Mouse (Mus musculus) liver, embryonic 14.5 days (tissue): ENCODE data around the gene Grip1. TPM values are rescaled to one million over a fixed set of nuclear protein-coding genes. Genes with fewer than 3 reads are reported as not detected.
"Not testable (repeated sequence)": the region's sequence is repeated elsewhere in the genome, so short reads cannot be mapped to it uniquely, and the experiment has no call there.

Experiments used
- ATAC-seq: fragments of 200-750 bp; cut with Nextera tagmentation; 2 replicates; pipeline ENCODE4 v1.8.0; 2017; ENCODE audit warnings: moderate number of reproducible peaks, mild to moderate bottlenecking, moderate library complexity; ENCODE audit not compliant: insufficient read depth
- DNase-seq, 3 experiments: peaks; one replicate each; pipeline ENCODE4 v3.0.0-alpha.2; 2012 to 2013; ENCODE audit warnings: low read depth in 3 of 3, low spot score in 3 of 3
- H3K27ac ChIP-seq: fragments of 300-500 bp; sonication (generic); 2 replicates; pipeline ENCODE4 v1.5.1; 2014; ENCODE audit warnings: moderate library complexity, mild to moderate bottlenecking, control low read depth, inconsistent platforms
- H3K27me3 ChIP-seq: fragments of 300-500 bp; sonication (generic); 2 replicates; pipeline ENCODE4 v1.6.1; 2014; ENCODE audit warnings: mild to moderate bottlenecking, low read length, moderate library complexity; ENCODE audit not compliant: control insufficient read depth, insufficient read depth
- H3K36me3 ChIP-seq: fragments of 300-500 bp; sonication (generic); replicated peaks from 2 replicates; pipeline ENCODE4 v1.6.1; 2014; ENCODE audit warnings: low read depth; ENCODE audit not compliant: control insufficient read depth, insufficient read depth
- H3K4me1 ChIP-seq, 2 experiments: fragments of 200-500 bp in 1 of 2; fragments of 300-500 bp in 1 of 2; sonication (generic) in 1 of 2; replicated peaks; 2 replicates each; pipeline ENCODE4 v1.6.1; 2012 to 2014; ENCODE audit warnings: antibody characterized with exemption in 1 of 2, inconsistent platforms in 1 of 2, low read length in 1 of 2; ENCODE audit not compliant: control insufficient read depth in 2 of 2, insufficient read depth in 2 of 2
- H3K4me2 ChIP-seq: fragments of 300-500 bp; sonication (generic); 2 replicates; pipeline ENCODE4 v1.6.1; 2014; ENCODE audit warnings: low read depth, mild to moderate bottlenecking, control low read depth, moderate library complexity
- H3K4me3 ChIP-seq, 2 experiments: fragments of 200-500 bp in 1 of 2; fragments of 300-500 bp in 1 of 2; sonication (generic) in 1 of 2; 2 replicates each; pipeline ENCODE4 v1.5.1; 2012 to 2014; ENCODE audit warnings: low read depth in 2 of 2, low read length in 2 of 2, mild to moderate bottlenecking in 2 of 2, control low read depth in 1 of 2, inconsistent platforms in 1 of 2, moderate library complexity in 1 of 2; ENCODE audit not compliant: insufficient read depth in 1 of 2
- H3K9ac ChIP-seq: fragments of 300-500 bp; sonication (generic); replicated peaks from 2 replicates; pipeline ENCODE4 v1.6.1; 2014; ENCODE audit warnings: mild to moderate bottlenecking, control low read depth, moderate library complexity
- H3K9me3 ChIP-seq: fragments of 300-500 bp; sonication (generic); 2 replicates; pipeline ENCODE4 v1.6.1; 2016; ENCODE audit warnings: low read length, mixed read lengths; ENCODE audit not compliant: control insufficient read depth
- CTCF ChIP-seq: IDR thresholded peaks from 2 replicates; pipeline ENCODE4 v1.5.1; 2016; ENCODE audit warnings: antibody characterized with exemption, low read depth, control low read depth
- EP300 ChIP-seq: IDR thresholded peaks from 2 replicates; pipeline ENCODE4 v1.6.1; 2016; ENCODE audit warnings: antibody characterized with exemption, low read depth
- WGBS: fragments of 180-500 bp; shearing (Covaris S2); extraction: QIAGEN DNeasy Blood & Tissue Kit; methylation state at CpG from one replicate; pipeline ENCODE4 v1.1.7; 2014; ENCODE audit not compliant: insufficient replicate concordance; 5-methylcytosine and 5-hydroxymethylcytosine counted together
- polyA plus RNA-seq, 2 experiments: library from polyadenylated mRNA; depleted of rRNA in 1 of 2; stranded (reverse) in 1 of 2; unstranded in 1 of 2; fragments of >200 nt; fragmentation: Nextera tagmentation in 1 of 2; extraction: Ambion mirVana in 1 of 2; gene quantifications; 2 replicates each; pipeline versions ENCODE4 v1.2.1 to v1.2.3; 2012 to 2014

Grip1 gene
- polyA plus RNA-seq, 2 experiments = 0.37 to 0.56 TPM

GRCm38 (mm10) chr10:120112507-120113396 lies 659.1 kb downstream of the Grip1 start, which contains the start of gene Helb:
Gene Helb (minus strand): TSS chr10:120112987.
- under 1% methylated on average over 55 of the region's 55 CpGs for WGBS
- Histone ChIP-seq H3K4me2 (peak within 1 kb of the TSS; percentile 88), H3K4me3 (peak within 1 kb of the TSS; percentile 81 to 96), H3K27ac (peak within 1 kb of the TSS; percentile 86), H3K27me3 (no peaks in the 10 kb centered on the region), H3K9ac (peak within 1 kb of the TSS; percentile 90), H3K36me3 (peaks cover 11% of the 10 kb centered on the region), H3K4me1 (peaks cover 0 to 7% of the 10 kb centered on the region in 2 experiments; a peak in 1 of 4 replicates), H3K9me3 (no peaks in the 10 kb centered on the region)
- no peak for TF ChIP-seq EP300
- TF ChIP-seq CTCF = no peak
- ATAC-seq (peak; percentile 98), DNase-seq (peak; percentile 95 to 97 (median 96))

GRCm38 (mm10) chr10:120113482-120113881 lies 659.9 kb downstream of the Grip1 start:
- H3K4me1 ChIP-seq, DNase-seq, H3K9me3 ChIP-seq, ATAC-seq, H3K36me3 ChIP-seq, H3K27me3 ChIP-seq: not testable (repeated sequence)
- Histone ChIP-seq H3K4me3 (peak overlapping the region; percentile 19 to 81), H3K4me2 (peak overlapping the region; percentile 88), H3K9ac (peak overlapping the region; percentile 67), H3K27ac (peak overlapping the region; percentile 86)
- 30% methylated on average over 9 of the region's 9 CpGs for WGBS

GRCm38 (mm10) chr10:120113980-120114379 lies 660.4 kb downstream of the Grip1 start:
- TF ChIP-seq EP300 (no peak), CTCF (no peak)
- ATAC-seq (no peak), DNase-seq (no peak)
- H3K27ac ChIP-seq = no peak overlapping the region
- no peak overlapping the region for H3K9ac ChIP-seq
- peak overlapping the region; percentile 88 for H3K4me2 ChIP-seq
- peaks cover 4% of the 10 kb centered on the region for H3K36me3 ChIP-seq
- peaks cover 0 to 7% of the 10 kb centered on the region in 2 experiments; a peak in 1 of 4 replicates for H3K4me1 ChIP-seq
- no peaks in the 10 kb centered on the region for H3K27me3 ChIP-seq
- no peaks in the 10 kb centered on the region for H3K9me3 ChIP-seq
- H3K4me3 ChIP-seq = no peak overlapping the region
- 82% methylated on average over 6 of the region's 6 CpGs for WGBS

- Histone ChIP-seq H3K4me1 (peaks cover 0 to 7% of the 10 kb centered on the region in 2 experiments; a peak in 1 of 4 replicates), H3K4me3 (no peak overlapping the region), H3K9ac (no peak overlapping the region), H3K36me3 (peaks cover 4% of the 10 kb centered on the region), H3K4me2 (no peak overlapping the region), H3K27ac (no peak overlapping the region), H3K27me3 (no peaks in the 10 kb centered on the region), H3K9me3 (no peaks in the 10 kb centered on the region)
- TF ChIP-seq CTCF = no peak
- TF ChIP-seq EP300 = no peak
- DNase-seq (no peak), ATAC-seq (no peak)
- 63% methylated on average over 7 of the region's 7 CpGs for WGBS
Observed at GRCm38 (mm10) chr10:120114493-120114892, 660.9 kb downstream of the Grip1 start.

GRCm38 (mm10) chr10:120115249-120115648 lies 661.6 kb downstream of the Grip1 start:
- peaks cover 4% of the 10 kb centered on the region for H3K36me3 ChIP-seq
- TF ChIP-seq EP300 (no peak), CTCF (no peak)
- H3K9me3 ChIP-seq = no peaks in the 10 kb centered on the region
- ATAC-seq (no peak), DNase-seq (no peak)
- H3K27me3 ChIP-seq = no peaks in the 10 kb centered on the region
- no peak overlapping the region for H3K27ac ChIP-seq
- no peak overlapping the region for H3K9ac ChIP-seq
- 76% methylated on average over 1 of the region's 1 CpGs for WGBS
- H3K4me2 ChIP-seq = no peak overlapping the region
- peaks cover 0 to 7% of the 10 kb centered on the region in 2 experiments; a peak in 1 of 4 replicates for H3K4me1 ChIP-seq
- H3K4me3 ChIP-seq = no peak overlapping the region
